Mouse (Mus musculus): ENCODE data around the gene Astn2. TPM values are rescaled to one million over a fixed set of nuclear protein-coding genes. Genes with fewer than 3 reads are reported as not detected.

Gene Astn2
- polyA plus RNA-seq, 1 experiment from 2014 or later: 0.82 TPM

- Histone ChIP-seq H3K9ac (no peak overlapping the region), H3K4me2 (no peak overlapping the region), H3K4me1 (no peaks in the 10 kb centered on the region), H3K4me3 (replicated peaks) (no peak overlapping the region), H3K27ac (no peak overlapping the region), H3K27me3 (replicated peaks) (no peaks in the 10 kb centered on the region), H3K36me3 (no peaks in the 10 kb centered on the region), H3K9me3 (no peaks in the 10 kb centered on the region)
- WGBS: 47% methylated on average over 3 of the region's 3 CpGs
- no peak for ATAC-seq (ENCODE audit: insufficient read depth, low FRiP score, low read depth)
Measured at GRCm38 (mm10) chr4:65396806-65397205, 1007.6 kb downstream of the Astn2 start.

- Histone ChIP-seq H3K27me3 (replicated peaks) (no peaks in the 10 kb centered on the region), H3K9ac (no peak overlapping the region), H3K4me2 (no peak overlapping the region), H3K36me3 (no peaks in the 10 kb centered on the region), H3K9me3 (no peaks in the 10 kb centered on the region), H3K4me1 (no peaks in the 10 kb centered on the region), H3K27ac (no peak overlapping the region), H3K4me3 (replicated peaks) (no peak overlapping the region)
- 67% methylated on average over 4 of the region's 4 CpGs for WGBS
- ATAC-seq (ENCODE audit: insufficient read depth, low FRiP score, low read depth): no peak
Measured at GRCm38 (mm10) chr4:65391001-65391400, 1013.4 kb downstream of the Astn2 start.

GRCm38 (mm10) chr4:65383070-65383469 is 1021.3 kb downstream of the Astn2 start:
- no peak overlapping the region for H3K27ac ChIP-seq
- no peaks in the 10 kb centered on the region for H3K36me3 ChIP-seq
- H3K9me3 ChIP-seq: no peaks in the 10 kb centered on the region
- H3K9ac ChIP-seq: no peak overlapping the region
- no peak overlapping the region for H3K4me2 ChIP-seq
- no peak for ATAC-seq (ENCODE audit: insufficient read depth, low FRiP score, low read depth)
- H3K4me3 ChIP-seq (replicated peaks): no peak overlapping the region
- no peaks in the 10 kb centered on the region for H3K4me1 ChIP-seq
- H3K27me3 ChIP-seq (replicated peaks): no peaks in the 10 kb centered on the region
- 83% methylated on average over 4 of the region's 4 CpGs for WGBS

- ATAC-seq (ENCODE audit: insufficient read depth, low FRiP score, low read depth): no peak
- Histone ChIP-seq H3K4me3 (replicated peaks) (no peak overlapping the region), H3K36me3 (no peaks in the 10 kb centered on the region), H3K4me2 (no peak overlapping the region), H3K27ac (no peak overlapping the region), H3K9me3 (no peaks in the 10 kb centered on the region), H3K27me3 (replicated peaks) (no peaks in the 10 kb centered on the region), H3K9ac (no peak overlapping the region), H3K4me1 (no peaks in the 10 kb centered on the region)
- WGBS: 77% methylated on average over 4 of the region's 4 CpGs
Measured at GRCm38 (mm10) chr4:65379461-65379860, 1025.0 kb downstream of the Astn2 start.

- ATAC-seq (ENCODE audit: insufficient read depth, low FRiP score, low read depth): no peak
- Histone ChIP-seq H3K27me3 (replicated peaks) (no peaks in the 10 kb centered on the region), H3K27ac (no peak overlapping the region), H3K9ac (no peak overlapping the region), H3K36me3 (no peaks in the 10 kb centered on the region), H3K4me3 (replicated peaks) (no peak overlapping the region), H3K4me2 (no peak overlapping the region), H3K9me3 (no peaks in the 10 kb centered on the region), H3K4me1 (no peaks in the 10 kb centered on the region)
- 71% methylated on average over 2 of the region's 2 CpGs for WGBS
Measured at GRCm38 (mm10) chr4:65376571-65376970, 1027.8 kb downstream of the Astn2 start.

- H3K9ac ChIP-seq: no peak overlapping the region
- H3K9me3 ChIP-seq: no peaks in the 10 kb centered on the region
- H3K36me3 ChIP-seq: no peaks in the 10 kb centered on the region
- no peaks in the 10 kb centered on the region for H3K4me1 ChIP-seq
- H3K27me3 ChIP-seq (replicated peaks): no peaks in the 10 kb centered on the region
- no peak for ATAC-seq (ENCODE audit: insufficient read depth, low FRiP score, low read depth)
- WGBS: 57% methylated on average over 1 of the region's 1 CpGs
- H3K4me3 ChIP-seq (replicated peaks): no peak overlapping the region
- no peak overlapping the region for H3K4me2 ChIP-seq
- H3K27ac ChIP-seq: no peak overlapping the region
Measured at GRCm38 (mm10) chr4:65373841-65374240, 1030.6 kb downstream of the Astn2 start.

- Histone ChIP-seq H3K4me2 (no peak overlapping the region), H3K36me3 (no peaks in the 10 kb centered on the region), H3K27ac (no peak overlapping the region), H3K4me3 (replicated peaks) (no peak overlapping the region), H3K9me3 (no peaks in the 10 kb centered on the region), H3K4me1 (no peaks in the 10 kb centered on the region), H3K9ac (no peak overlapping the region), H3K27me3 (replicated peaks) (no peaks in the 10 kb centered on the region)
- no peak for ATAC-seq (ENCODE audit: insufficient read depth, low FRiP score, low read depth)
- WGBS: 96% methylated on average over 3 of the region's 3 CpGs
Measured at GRCm38 (mm10) chr4:65372731-65373130, 1031.7 kb downstream of the Astn2 start.

- H3K27me3 ChIP-seq (replicated peaks): no peaks in the 10 kb centered on the region
Measured at GRCm38 (mm10) chr4:65367135-65367534, 1037.3 kb downstream of the Astn2 start.

GRCm38 (mm10) chr4:65354580-65354979 is 1049.8 kb downstream of the Astn2 start:
- no peaks in the 10 kb centered on the region for H3K9me3 ChIP-seq
- no peak overlapping the region for H3K9ac ChIP-seq
- no peaks in the 10 kb centered on the region for H3K27me3 ChIP-seq (replicated peaks)
- no peaks in the 10 kb centered on the region for H3K4me1 ChIP-seq
- no peaks in the 10 kb centered on the region for H3K36me3 ChIP-seq
- H3K27ac ChIP-seq: no peak overlapping the region
- WGBS: 67% methylated on average over 4 of the region's 4 CpGs
- H3K4me3 ChIP-seq (replicated peaks): no peak overlapping the region
- no peak overlapping the region for H3K4me2 ChIP-seq
- ATAC-seq (ENCODE audit: insufficient read depth, low FRiP score, low read depth): no peak

More at GRCm38 (mm10) chr4:65367135-65367534, 1037.3 kb downstream of the Astn2 start:
- Histone ChIP-seq H3K4me1 (no peaks in the 10 kb centered on the region), H3K36me3 (no peaks in the 10 kb centered on the region), H3K9me3 (no peaks in the 10 kb centered on the region), H3K4me3 (replicated peaks) (no peak overlapping the region), H3K9ac (no peak overlapping the region), H3K4me2 (no peak overlapping the region), H3K27ac (no peak overlapping the region)
- no peak for ATAC-seq (ENCODE audit: insufficient read depth, low FRiP score, low read depth)

GRCm38 (mm10) chr4:65350521-65350920 is 1053.9 kb downstream of the Astn2 start:
- no peak overlapping the region for H3K9ac ChIP-seq
- no peaks in the 10 kb centered on the region for H3K36me3 ChIP-seq
- no peak for ATAC-seq (ENCODE audit: insufficient read depth, low FRiP score, low read depth)
- no peaks in the 10 kb centered on the region for H3K4me1 ChIP-seq
- H3K4me2 ChIP-seq: no peak overlapping the region
- no peaks in the 10 kb centered on the region for H3K27me3 ChIP-seq (replicated peaks)
- H3K27ac ChIP-seq: no peak overlapping the region
- WGBS: 72% methylated on average over 7 of the region's 7 CpGs
- H3K9me3 ChIP-seq: no peaks in the 10 kb centered on the region
- no peak overlapping the region for H3K4me3 ChIP-seq (replicated peaks)

- Histone ChIP-seq H3K27me3 (replicated peaks) (no peaks in the 10 kb centered on the region), H3K4me2 (no peak overlapping the region), H3K36me3 (no peaks in the 10 kb centered on the region), H3K4me3 (replicated peaks) (no peak overlapping the region), H3K9me3 (no peaks in the 10 kb centered on the region), H3K4me1 (no peaks in the 10 kb centered on the region), H3K9ac (no peak overlapping the region), H3K27ac (no peak overlapping the region)
- 84% methylated on average over 3 of the region's 3 CpGs for WGBS
- no peak for ATAC-seq (ENCODE audit: insufficient read depth, low FRiP score, low read depth)
Measured at GRCm38 (mm10) chr4:65341766-65342165, 1062.6 kb downstream of the Astn2 start.

- Histone ChIP-seq H3K9me3 (no peaks in the 10 kb centered on the region), H3K36me3 (no peaks in the 10 kb centered on the region), H3K9ac (no peak overlapping the region), H3K4me2 (no peak overlapping the region), H3K4me3 (replicated peaks) (no peak overlapping the region), H3K27me3 (replicated peaks) (no peaks in the 10 kb centered on the region), H3K4me1 (no peaks in the 10 kb centered on the region), H3K27ac (no peak overlapping the region)
- WGBS: 41% methylated on average over 1 of the region's 1 CpGs
- no peak for ATAC-seq (ENCODE audit: insufficient read depth, low FRiP score, low read depth)
Measured at GRCm38 (mm10) chr4:65333718-65334117, 1070.7 kb downstream of the Astn2 start.

Data from stomach, embryonic 15.5 days (tissue).